Mouse (Mus musculus) gastrocnemius, adult 18-20 months (tissue): ENCODE results near the gene Anapc2. TPM values are rescaled to one million over a fixed set of nuclear protein-coding genes. Genes with fewer than 3 reads are reported as not detected.

Source experiments
- DNase-seq: peaks from one replicate; pipeline ENCODE4 v3.0.0; 2021; ENCODE audit warnings: low spot score
- total RNA-seq, 2 experiments: library from RNA; stranded (reverse); gene quantifications; 2 replicates each; pipeline ENCODE4 v1.2.3; 2021

Anapc2 gene
- total RNA-seq, 2 experiments from 2014 or later: 27.6 to 30.4 TPM

DNA sequence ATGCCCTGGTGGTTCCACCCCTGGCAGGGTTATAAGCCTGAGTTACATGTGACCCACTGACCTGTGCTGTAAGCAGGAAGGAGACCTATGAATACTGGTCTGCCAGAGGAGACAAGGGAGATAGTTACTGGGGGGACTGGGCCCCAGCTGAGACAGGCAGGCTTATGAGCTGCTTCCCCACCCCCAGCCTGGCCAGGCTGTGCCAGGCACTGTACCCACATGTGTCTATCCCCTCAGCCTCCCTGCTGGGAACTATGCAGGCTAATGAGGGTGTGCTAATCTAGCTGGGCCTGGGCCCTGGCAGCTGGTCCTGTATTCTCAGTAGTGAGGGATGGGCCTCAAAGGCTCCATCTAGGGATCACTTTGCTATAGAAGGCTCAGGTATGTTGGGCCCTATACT lies 5.0 kb upstream of the Anapc2 start:
- DNase-seq: no peak

DNA sequence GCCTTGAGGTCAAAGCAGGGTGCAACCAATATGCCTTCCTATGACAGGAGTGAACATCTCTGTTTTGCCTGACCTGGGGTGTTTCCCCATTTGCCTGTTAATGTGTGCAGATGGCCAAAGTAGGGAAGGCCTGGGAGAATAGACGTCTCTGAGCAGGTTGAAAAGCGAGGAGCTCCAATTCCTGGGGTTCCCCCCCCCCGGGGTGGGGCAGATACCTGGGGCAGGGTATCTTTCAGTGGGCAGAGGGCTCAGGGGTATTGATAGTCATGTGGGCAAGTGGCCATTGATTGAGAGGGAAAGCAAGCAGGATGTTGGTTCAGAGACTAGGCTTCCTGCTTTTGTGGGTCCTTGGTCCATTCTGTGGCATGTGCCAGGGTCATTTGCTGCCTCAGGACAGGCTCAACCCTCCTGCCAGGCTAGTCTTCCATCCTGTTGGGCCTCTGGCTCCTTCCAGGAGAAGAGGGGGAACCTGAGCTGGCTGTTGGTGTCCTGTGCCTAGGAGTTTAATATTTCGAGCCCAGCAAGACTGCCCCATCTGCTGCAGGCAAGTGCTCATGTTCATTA lies 4.5 kb upstream of the Anapc2 start:
- no peak for DNase-seq

DNA sequence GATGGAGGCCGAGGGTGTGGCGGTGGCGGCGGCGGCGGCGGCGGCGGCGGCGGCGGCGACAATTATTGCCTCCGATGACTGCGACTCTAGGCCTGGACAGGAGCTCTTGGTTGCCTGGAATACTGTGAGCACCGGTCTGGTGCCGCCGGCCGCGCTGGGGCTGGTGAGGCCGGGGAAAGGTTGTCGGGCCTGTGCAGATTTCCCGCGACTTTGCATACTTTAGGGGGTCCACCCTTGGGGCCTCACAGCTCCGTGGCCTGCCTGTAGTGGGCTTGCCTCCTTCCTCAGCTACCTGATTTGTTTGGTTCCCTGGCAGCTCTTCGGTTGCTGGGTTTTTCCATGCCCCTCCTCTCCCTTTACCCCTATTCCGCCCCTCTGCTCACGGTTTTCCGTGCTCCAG lies 237 bp downstream of the Anapc2 start:
- DNase-seq: no peak

DNA sequence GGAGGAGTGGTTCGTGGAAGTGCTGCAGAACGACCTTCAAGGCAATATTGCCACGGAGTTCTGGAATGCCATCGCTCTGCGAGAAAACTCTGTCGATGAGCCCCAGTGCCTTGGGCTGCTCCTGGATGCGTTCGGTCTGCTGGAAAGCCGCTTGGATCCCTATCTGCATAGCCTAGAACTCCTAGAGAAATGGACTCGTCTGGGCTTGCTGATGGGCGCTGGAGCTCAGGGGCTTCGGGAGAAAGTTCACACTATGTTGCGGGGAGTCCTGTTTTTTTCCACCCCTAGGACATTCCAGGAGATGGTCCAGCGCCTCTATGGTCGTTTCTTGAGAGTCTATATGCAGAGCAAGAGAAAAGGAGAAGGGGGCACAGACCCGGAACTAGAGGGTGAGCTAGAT lies 732 bp downstream of the Anapc2 start:
- DNase-seq: no peak

DNA sequence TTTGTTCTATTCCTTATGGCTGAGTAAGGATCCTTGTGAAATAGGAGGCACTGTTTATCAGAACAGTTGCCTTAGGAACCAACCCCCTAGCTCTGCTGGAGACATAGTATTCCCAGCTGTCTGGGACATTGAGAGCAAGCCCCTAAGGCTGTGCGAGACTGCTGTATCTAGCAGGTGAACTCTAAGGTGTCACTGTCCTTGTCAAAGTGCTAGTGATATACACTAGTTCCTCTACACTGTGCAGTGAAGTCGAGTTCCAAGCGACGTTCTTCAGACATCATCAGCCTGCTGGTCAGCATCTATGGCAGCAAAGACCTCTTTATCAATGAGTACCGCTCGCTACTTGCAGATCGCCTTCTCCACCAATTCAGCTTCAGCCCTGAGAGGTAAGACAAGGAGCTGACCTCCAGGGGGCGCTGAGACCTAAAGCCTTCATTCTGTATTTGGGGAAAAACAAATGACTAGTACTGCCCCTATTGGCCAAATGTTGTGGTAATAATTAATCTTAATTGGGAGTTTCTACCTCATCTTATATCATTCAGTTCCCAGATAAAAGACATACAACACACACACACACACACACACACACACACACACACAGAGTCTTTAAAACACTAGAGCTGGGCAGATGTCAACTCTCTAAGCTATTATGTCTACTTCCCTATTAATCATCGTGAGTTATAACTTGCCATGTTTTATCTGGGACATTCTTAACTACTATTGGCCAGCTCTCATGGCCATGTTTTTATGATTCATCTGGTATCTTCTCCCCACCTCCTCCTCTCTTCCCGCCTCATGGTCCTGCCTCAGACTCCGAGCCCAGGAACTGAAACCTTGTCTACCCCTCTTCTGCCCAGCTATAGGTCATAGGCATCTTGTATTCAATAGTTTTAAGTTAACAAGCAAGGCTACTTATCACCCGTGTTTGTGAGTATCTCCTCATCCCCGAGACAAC lies 6.9 kb downstream of the Anapc2 start:
- peak; percentile 75 for DNase-seq

DNA sequence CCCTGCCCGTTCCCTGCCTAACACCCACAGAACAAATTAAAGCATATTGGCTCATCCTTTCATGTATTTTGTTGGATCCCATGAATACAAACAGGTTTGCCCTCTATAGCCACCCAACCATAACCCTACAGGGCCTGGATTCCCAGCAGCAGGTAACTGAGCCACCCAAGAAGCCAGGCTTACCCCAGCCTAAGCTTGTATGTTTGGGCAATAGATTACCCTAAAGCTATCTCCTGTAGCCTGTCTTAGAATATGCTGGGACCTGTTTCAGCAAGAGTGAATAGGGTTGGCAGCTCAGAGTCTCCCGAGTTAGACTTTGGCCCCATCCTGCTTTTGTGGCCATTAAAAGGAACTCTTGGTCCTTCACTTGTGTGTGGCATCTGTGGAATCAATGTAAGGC lies 13.3 kb downstream of the Anapc2 start:
- DNase-seq: no peak

DNA sequence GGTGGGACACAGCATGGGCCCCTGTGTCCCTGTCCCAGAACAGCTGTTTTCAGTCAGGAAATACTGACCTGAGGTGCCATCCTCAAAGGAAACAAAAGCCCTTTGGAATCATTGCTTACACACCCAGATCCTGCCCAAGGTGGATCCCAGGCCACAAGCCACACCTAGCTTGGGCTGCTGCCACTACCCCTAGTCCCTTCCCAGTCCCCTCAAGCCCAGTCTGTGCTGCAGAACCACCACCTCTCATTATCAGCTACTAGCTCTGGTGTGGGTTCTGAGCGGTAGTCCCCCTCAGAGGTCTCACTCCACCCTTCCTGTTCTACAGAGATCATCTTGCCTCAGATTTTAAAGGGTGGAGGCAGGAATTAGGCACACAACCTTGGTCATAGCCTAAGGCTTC lies 14.0 kb downstream of the Anapc2 start:
- no peak for DNase-seq

DNA sequence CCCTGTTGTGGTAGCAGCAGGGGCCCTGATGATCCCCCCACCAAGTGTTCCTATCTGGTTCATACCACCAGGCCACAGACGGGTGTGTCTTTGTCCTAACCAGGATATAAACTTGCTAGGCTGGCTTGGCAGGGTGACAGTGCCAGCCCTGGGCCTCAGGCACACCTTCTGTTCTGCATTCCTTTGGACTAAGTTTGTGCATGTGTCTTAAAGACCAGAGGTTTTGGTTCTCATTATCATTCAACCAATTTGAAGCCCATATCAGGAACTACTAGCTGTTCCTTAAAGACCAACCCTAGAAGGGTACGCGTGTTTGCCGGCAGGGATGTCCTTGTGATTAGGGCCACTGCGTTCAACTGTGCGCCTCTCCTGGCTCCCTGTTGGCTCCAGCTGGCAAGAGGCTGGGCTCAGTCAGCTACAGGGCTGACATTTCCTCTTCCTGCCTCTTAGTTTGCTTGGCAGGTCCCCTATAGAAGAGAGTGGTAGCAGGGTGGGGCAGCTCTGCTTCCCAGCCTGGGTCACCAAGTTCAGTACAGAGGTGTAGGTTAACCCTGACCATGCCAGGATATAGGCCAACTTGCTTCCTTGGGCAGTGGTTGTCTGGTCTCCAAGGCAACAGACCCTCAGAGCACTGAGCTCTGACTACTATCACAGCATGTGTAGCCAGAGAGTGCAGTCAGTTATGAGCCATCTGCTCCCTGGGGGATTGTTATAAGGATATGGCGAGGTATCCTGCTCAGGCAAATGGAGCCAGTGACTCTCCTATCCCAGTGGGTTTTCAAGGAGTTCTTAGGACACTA lies 14.8 kb downstream of the Anapc2 start:
- no peak for DNase-seq

DNA sequence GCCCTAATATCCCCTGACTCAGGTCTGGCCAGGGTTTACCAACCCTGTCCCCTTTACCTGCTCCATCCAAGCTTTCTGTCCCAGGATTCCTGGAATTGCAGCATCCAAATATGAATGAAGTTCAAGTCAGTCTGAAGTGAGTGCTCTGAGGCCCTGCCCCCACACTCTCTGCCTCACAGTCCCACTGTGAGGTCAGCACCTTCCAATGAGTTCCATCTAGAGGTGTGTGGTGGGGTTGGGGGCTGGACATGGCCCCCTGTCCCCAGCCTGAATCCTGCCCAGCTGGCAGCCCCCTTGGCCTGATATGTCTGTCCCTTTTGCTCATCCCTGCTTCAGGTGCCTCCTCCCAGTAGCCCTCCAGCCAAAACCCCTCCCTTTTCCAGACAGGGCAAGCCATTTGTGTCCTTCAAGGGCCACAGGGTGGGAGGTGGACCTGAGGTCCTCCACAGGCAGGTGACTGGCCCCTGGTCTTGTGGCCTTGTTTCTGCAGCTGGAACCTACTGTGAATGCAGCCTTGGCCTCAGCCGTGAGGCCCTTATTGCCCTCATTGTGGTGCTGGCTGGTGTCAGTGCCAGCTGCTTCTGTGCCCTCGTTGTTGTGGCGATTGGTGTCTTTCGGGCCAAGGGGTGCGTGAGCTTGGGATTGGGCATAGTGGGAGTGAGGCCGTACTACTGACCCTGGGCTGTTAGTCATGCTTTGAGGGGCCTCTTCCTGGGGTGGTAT lies 15.8 kb downstream of the Anapc2 start, which contains the start of gene Tmem210:
TSS of gene Tmem210 (plus strand) at position 219 of the 723 bp plus-strand sequence.
- DNase-seq: no peak

DNA sequence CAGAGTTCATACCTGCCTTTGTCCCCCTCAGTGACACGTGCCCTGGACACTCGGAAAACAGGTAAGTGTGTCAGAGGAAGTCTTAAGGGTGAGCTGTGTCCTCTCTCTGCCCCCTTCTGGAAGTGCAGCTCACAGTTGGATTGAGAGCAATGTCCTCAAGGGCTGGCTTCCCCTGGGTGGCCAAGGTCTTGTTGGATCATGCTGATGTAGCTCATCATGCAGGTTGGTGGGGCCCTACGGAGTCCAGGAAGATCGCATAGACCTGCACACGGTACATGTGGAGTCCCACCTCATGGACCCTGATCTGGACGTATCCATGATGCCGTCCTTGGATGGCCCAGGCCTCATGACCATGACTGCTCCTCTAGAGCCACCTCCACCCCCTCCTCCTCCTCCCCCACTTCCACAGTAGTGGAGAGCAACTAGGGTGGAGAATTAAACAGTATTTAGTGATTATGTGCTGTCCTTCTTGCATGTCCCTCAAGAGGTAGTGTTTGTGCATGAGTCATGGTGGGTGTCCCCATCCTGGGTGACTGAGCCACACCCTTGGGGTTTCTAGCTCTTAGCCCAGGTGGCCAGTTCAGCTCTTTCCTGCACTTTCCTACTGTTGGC lies 16.6 kb downstream of the Anapc2 start:
- no peak for DNase-seq

DNA sequence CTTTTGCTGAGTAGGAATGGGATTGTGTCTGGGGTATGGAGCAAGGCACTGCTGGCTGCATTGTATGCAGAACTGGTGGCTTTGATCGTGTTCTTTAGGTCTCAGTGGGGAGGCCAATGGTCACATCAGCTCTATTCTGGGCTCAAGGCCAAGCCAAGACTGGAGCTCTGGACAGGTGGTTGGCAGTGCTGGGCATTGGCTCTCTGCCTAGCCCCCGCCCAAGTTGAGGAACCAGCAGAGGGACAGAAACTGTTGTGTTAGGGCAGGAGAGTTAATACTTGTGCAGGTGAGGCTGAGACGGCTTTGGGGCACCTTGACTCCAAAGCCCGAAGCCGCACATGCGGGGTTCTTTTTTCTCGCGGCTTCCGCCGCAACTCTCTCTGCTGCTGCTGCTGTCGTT lies 17.4 kb downstream of the Anapc2 start, which contains the start of gene Lrrc26:
TSS of gene Lrrc26 (plus strand) at position 265 of the 400 bp plus-strand sequence.
- peak; percentile 43 for DNase-seq

DNA sequence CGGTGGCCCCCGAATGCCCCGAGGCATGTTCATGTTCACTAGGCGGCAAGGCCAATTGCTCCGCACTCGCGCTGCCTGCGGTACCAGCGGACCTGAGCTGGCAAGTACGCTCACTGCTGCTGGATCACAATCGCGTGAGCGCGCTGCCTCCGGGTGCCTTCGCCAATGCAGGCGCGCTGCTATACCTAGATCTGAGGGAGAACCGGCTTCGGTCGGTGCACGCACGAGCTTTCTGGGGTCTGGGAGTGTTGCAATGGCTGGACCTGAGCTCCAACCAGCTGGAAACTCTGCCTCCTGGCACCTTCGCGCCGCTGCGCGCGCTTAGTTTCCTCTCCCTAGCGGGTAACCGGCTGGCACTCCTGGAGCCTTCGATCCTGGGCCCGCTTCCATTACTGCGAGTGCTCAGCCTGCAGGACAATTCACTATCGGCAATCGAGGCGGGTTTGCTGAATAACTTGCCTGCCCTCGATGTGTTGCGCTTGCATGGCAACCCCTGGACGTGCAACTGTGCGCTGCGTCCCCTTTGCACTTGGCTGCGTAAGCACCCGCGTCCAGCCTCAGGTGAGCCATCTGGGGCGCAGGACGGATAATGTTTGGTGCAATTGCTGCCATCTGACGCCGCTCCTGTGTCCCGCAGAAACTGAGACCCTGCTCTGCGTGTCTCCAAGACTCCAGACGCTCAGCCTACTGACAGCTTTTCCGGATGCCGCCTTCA lies 18.0 kb downstream of the Anapc2 start:
- DNase-seq: no peak

DNA sequence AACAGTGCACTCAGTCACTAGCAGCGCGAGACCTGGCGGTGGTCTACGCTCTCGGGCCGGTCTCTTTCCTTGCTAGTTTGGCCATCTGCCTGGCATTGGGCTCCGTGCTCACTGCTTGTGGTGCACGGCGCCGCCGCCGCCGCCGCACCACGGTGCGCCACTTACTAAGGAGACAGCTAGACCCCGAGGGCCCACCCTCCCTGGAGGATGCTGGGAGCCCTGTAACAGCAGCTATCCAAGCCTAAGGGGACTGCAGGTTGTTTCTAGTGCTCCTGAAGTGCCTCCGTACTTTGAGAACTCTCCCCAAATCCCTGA lies 18.5 kb downstream of the Anapc2 start:
- no peak for DNase-seq

DNA sequence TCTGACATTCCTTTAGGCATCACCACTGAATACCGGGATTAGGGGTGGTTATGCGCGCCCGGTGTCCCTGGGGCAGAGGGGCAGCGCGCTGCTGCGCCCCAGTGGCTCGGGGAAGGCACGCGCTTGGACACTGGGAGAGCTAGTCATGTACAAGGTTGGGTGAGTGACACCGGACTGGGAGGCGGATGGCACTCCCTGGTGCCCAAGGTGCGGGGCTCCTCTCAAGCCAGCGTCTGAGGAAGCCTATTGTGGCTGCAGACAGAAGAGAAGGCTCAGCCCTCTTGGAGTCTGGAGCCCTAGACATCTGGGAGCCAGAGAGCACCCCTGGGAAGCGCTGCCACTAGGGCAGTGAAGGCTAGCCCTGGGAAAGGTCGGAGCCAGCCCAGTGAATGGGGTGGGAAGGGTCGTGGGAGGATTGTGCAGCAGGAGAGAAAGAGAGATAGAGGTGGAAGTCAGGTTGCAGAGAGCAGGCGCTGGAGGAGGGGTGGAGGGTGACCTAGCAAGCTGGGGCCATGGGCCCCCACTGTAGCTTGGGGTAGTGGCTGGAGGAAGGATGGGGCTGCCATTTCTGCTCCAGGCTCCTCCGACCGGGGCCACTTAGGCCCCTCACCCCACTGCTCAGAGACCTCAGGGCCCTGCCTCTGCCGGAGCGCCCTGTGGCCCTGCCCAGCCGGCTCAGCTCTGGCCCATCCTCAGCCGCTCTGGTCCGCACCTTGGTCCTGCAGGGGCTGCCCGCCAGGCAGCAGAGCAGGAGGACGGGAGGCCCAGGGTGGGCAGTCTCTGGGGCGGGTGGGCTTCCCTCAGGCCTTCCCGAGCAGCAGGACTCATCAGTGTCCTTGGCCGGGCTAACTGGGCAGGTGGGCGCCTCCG lies 19.1 kb downstream of the Anapc2 start:
- DNase-seq: no peak

DNA sequence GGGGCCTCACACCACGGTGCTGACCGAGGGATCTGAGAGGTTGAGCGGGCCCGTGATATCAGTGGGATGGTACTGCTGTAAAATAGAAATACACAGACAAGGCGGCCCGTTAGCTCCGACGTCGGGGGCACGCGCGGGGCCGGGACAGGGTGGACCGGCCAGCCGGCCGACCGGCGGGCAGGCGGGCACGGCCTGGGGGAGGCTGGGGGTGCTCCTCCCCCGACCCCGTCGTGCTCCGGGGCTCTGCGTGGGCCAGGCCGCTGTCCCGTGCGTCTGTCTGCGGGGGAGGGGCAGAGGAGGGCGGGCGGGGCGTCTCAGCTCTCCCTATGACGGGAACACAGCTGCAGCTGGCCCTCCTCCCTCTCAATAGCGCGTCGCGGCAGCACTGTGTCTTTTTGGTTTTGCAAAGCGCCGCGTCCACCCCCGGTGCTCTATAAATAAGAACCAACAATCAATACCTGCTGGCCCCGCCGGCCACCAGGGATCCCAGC lies 19.8 kb downstream of the Anapc2 start:
- DNase-seq: peak; percentile 28

DNA sequence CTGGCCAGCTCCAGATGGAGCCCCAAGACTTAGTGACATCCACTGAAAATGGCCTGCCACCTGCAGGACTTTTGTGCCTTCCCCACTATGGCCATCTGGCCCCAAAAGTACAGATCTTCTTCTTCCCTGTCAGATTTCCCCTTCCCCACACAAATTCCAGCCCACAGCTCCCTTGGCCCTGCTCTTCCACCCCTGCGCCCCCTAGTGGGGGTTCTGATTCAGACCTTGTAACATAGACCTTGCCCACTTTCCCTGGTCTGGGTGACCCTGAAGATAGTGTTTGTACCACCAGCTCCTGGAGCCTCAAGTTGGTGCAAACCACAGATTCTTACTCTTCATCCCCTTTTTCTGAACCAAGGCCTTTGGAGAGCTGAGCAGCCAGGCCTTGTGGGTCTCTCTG lies 20.6 kb downstream of the Anapc2 start:
- DNase-seq: peak; percentile 75

DNA sequence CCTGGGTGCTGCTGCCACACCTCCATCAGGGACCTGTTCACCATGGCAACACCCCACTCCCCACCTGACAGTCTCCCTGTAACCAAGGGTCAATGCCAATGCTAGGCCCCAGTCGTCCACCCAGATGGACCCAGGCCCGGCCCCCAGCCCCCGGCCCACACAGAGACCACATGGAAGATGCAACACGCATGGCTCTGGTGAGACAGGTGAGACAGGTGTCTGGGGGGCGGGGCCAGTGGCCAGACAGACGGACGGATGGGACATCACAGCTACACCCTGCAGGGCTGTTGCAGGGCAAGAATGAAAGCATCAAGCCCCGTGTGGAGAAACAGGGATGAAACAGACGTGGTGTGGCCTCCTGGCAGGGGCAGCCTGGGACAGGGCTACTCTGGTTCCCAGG lies 21.4 kb downstream of the Anapc2 start:
- DNase-seq: no peak

DNA sequence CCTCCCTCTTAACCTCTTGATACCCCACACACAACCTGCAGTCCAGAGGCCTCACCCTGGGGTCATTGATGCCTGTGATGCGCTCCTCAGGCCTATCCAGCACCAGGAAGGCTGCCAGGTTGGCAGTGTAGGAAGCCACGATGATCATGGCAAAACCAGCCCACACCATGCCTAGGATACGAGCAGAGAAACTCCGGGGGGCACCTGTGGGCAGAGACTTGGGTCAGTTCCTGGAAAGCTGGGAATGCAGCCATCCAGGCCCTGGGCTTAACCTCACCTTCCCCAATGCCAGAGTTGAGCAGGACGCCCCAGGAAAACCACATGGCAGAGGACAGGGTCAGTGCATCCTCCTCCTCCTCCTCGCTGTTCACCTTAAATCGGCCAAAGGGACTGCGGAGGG lies 24.8 kb downstream of the Anapc2 start:
- DNase-seq: no peak

DNA sequence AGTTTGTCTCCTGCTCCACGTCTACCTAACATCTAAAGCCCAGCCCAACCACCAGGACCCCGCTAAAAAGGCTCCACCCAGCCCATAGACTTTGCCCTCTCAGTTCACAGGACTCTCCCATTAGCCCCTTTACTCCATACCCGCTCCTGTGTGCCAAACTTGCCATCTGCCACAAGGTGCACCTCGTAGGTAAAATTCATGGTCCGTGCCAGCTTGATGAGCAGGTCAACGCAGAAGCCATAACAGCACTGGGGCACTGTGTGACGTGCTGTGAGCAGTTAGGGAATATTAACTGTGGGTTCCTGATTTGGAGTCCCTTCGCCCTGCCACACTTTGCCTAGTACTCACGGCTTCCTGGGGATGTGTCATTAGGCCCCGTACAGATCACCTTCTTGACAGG lies 25.8 kb downstream of the Anapc2 start:
- DNase-seq: no peak
